In the genomic region with DNA sequence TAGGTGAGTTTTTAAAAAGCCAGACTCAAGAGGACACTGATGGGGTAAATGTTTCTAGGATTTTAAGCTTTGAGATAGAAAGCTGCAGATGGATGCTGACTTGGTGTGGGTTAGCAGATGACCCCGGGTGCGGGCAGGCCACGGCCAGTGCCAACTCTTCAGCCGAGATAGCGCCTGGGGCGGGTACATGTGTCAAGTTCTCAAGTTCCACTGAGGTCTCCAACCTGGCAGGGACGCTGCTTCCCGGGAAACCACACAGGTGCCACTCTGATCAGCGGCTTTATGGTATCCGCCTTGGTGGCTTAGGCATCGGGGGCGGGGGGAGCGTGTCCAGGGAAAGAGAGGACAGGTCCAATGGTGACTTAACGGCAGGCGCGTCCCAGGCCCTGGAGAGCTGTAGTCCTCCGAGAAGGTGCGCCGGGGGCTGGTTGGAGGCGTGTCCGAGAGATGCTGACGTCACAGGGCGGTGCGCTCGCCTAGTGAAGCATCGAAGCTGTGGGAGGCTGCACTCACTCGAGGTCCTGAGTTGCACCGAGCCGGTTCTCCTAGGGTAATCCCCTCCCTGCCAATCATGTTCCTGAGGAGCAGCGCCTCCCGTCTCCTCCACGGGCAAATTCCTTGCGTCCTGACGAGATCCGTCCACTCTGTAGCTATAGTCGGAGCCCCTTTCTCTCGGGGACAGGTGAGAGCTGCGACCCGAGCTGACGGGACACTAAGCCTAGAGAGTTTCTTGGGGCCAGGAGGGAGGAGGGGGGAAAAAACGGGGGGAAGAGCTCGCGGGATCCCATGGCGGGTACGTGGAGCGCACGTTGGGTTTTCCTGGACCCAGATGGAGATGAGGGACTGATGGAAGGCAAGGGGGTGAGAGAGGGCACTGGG, we compare ENCODE assay signal across 8 mouse cellular contexts. TPM values are rescaled to one million over a fixed set of nuclear protein-coding genes. Genes with fewer than 3 reads are reported as not detected.
DNase-seq lines count a peak whose midpoint lies in the region; ATAC-seq and TF ChIP-seq lines count a peak whose summit lies in the region.

A gene (plus strand): TSS at position 479 of the 879 bp plus-strand sequence.

- H3K9ac ChIP-seq in liver, embryonic 14.5 days (replicated peaks): no peak within 1 kb of the TSS
- peak within 1 kb of the TSS; percentile 39 for H3K9ac ChIP-seq in neural tube, embryonic 11.5 days (ENCODE audit: low read length)
- peak within 1 kb of the TSS; percentile 49 for H3K9ac ChIP-seq in stomach, embryonic 16.5 days (ENCODE audit: low read length)

- peak within 1 kb of the TSS; percentile 56 for H3K4me2 ChIP-seq in liver, embryonic 14.5 days (ENCODE audit: low read depth)
- peak within 1 kb of the TSS; percentile 84 for H3K4me2 ChIP-seq in neural tube, embryonic 11.5 days (ENCODE audit: low read depth)
- peak within 1 kb of the TSS; percentile 93 for H3K4me2 ChIP-seq in stomach, embryonic 16.5 days (ENCODE audit: low read depth, low read length)

- H3K36me3 ChIP-seq in liver, embryonic 14.5 days (replicated peaks; ENCODE audit: control insufficient read depth, insufficient read depth, low read depth): no peaks in the 10 kb centered on the region
- H3K36me3 ChIP-seq in neural tube, embryonic 11.5 days (ENCODE audit: control insufficient read depth, insufficient read depth, low read length): no peaks in the 10 kb centered on the region
- H3K36me3 ChIP-seq in stomach, embryonic 16.5 days (ENCODE audit: control insufficient read depth, insufficient read depth, low read length): no peaks in the 10 kb centered on the region

- intact Hi-C loops in heart, postnatal 10 days (cut with DNase I): no loop called here

- DNase-seq in CD8-positive naive resting alpha-beta T cell, adult 2 months (ENCODE audit: low read depth in 2 of 2, low spot score in 2 of 2): peak; percentile 55 to 72
- DNase-seq in c-Kit-positive CD71-negative TER-119-negative erythroid progenitor cells, embryonic 14.5 days (ENCODE audit: low read depth): peak; percentile 59
- DNase-seq in fat pad, adult 2 months (ENCODE audit: extremely low read depth, low read depth, low spot score): peak; percentile 14
- DNase-seq in heart, postnatal 10 days: peak; percentile 36 to 51
- DNase-seq in kidney, postnatal 4 days: peak; percentile 85 to 89
- peak; percentile 22 to 27 (median 24) for DNase-seq in liver, embryonic 14.5 days (ENCODE audit: low read depth in 3 of 3, low spot score in 3 of 3)
- DNase-seq in neural tube, embryonic 11.5 days (ENCODE audit: low spot score): peak; percentile 79

- peaks cover 36% of the 10 kb centered on the region for H3K27me3 ChIP-seq in liver, embryonic 14.5 days (ENCODE audit: control insufficient read depth, insufficient read depth, low read length)
- peaks cover 24% of the 10 kb centered on the region for H3K27me3 ChIP-seq in neural tube, embryonic 11.5 days (ENCODE audit: control insufficient read depth, insufficient read depth, low read length)
- H3K27me3 ChIP-seq in stomach, embryonic 16.5 days (ENCODE audit: control insufficient read depth, insufficient read depth, low read length): peaks cover 25% of the 10 kb centered on the region

- peak; percentile 51; the same call in 1 of the 2 replicates for ATAC-seq in liver, embryonic 14.5 days (ENCODE audit: insufficient read depth)
- ATAC-seq in neural tube, embryonic 11.5 days (ENCODE audit: insufficient read depth, low FRiP score, low TSS enrichment): peak; percentile 85
- ATAC-seq in stomach, embryonic 16.5 days (ENCODE audit: insufficient read depth, low FRiP score): peak; percentile 93

- WGBS in liver, embryonic 14.5 days (ENCODE audit: insufficient replicate concordance): 1% methylated on average over 47 of the region's 47 CpGs
- WGBS in neural tube, embryonic 11.5 days: under 1% methylated on average over 47 of the region's 47 CpGs
- WGBS in stomach, embryonic 16.5 days: under 1% methylated on average over 47 of the region's 47 CpGs

- no peak within 1 kb of the TSS for H3K27ac ChIP-seq in liver, embryonic 14.5 days
- no peak within 1 kb of the TSS for H3K27ac ChIP-seq in neural tube, embryonic 11.5 days (ENCODE audit: low read depth, low read length)
- no peak within 1 kb of the TSS for H3K27ac ChIP-seq in stomach, embryonic 16.5 days (ENCODE audit: low read length)

- no peak for TF ChIP-seq CTCF in liver, embryonic 14.5 days (IDR thresholded peaks at IDR 0.05; ENCODE audit: low read depth)

- no peaks in the 10 kb centered on the region for H3K9me3 ChIP-seq in liver, embryonic 14.5 days (ENCODE audit: control insufficient read depth, low read length)
- H3K9me3 ChIP-seq in neural tube, embryonic 11.5 days (ENCODE audit: control insufficient read depth, low read length): no peaks in the 10 kb centered on the region
- no peaks in the 10 kb centered on the region for H3K9me3 ChIP-seq in stomach, embryonic 16.5 days (replicated peaks; ENCODE audit: control insufficient read depth, low read length)

- H3K4me3 ChIP-seq in liver, embryonic 14.5 days (ENCODE audit: insufficient read depth in 1 of 2, low read depth in 2 of 2, low read length in 2 of 2): peak within 1 kb of the TSS in 1 of 2 experiments; percentile 21; a peak in 1 of 4 replicates
- H3K4me3 ChIP-seq in neural tube, embryonic 11.5 days (ENCODE audit: low read depth, low read length): peak within 1 kb of the TSS; percentile 44
- peak within 1 kb of the TSS; percentile 50 for H3K4me3 ChIP-seq in stomach, embryonic 16.5 days (replicated peaks; ENCODE audit: low read length)

- no peaks in the 10 kb centered on the region for H3K4me1 ChIP-seq in liver, embryonic 14.5 days (replicated peaks; ENCODE audit: control insufficient read depth in 2 of 2, insufficient read depth in 2 of 2, low read length in 1 of 2)
- no peaks in the 10 kb centered on the region for H3K4me1 ChIP-seq in neural tube, embryonic 11.5 days (ENCODE audit: control insufficient read depth, insufficient read depth, low read length)
- peaks cover 6% of the 10 kb centered on the region for H3K4me1 ChIP-seq in stomach, embryonic 16.5 days (ENCODE audit: control insufficient read depth, insufficient read depth, low read length)

- TF ChIP-seq EP300 in liver, embryonic 14.5 days (IDR thresholded peaks at IDR 0.05; ENCODE audit: low read depth): no peak

RNA-seq across cellular contexts. Expression of the gene that starts here (rescaled TPM):
- not detected for total RNA-seq in heart, postnatal 10 days (2021)
- 0.04 TPM in 1 of 2 replicates, not detected in the other for polyA plus RNA-seq in liver, embryonic 14.5 days (2012; rRNA removed)
- polyA plus RNA-seq in liver, embryonic 14.5 days (2014; fragmentation: Nextera tagmentation; extraction: Ambion mirVana): 0.09 TPM in 1 of 2 replicates, not detected in the other
- polyA plus RNA-seq in neural tube, embryonic 11.5 days (2014; fragmentation: Nextera tagmentation; extraction: Ambion mirVana): 6.0 and 7.8 TPM in 2 replicates
- 1.7 and 2.0 TPM in 2 replicates for polyA plus RNA-seq in stomach, embryonic 16.5 days (2015; fragmentation: Nextera tagmentation; extraction: Ambion mirVana)

Comparison
In these comparisons a context has a peak if more than half of its experiments do, and no peak if none do; other contexts are left out.
1. Peak in DNase-seq in heart, postnatal 10 days; RNA of the gene not detected or under 1 TPM.
2. Peak in DNase-seq, ATAC-seq and H3K4me2 ChIP-seq in liver, embryonic 14.5 days; RNA of the gene not detected or under 1 TPM.
3. DNase-seq: peak in every context shown above with its lines; median percentile 87 in kidney, postnatal 4 days; 79 in neural tube, embryonic 11.5 days; 64 in CD8-positive naive resting alpha-beta T cell, adult 2 months; 59 in c-Kit-positive CD71-negative TER-119-negative erythroid progenitor cells, embryonic 14.5 days; 44 in heart, postnatal 10 days; 24 in liver, embryonic 14.5 days; 14 in fat pad, adult 2 months.